Mouse (Mus musculus) adrenal gland, adult (tissue): ENCODE data around the gene Frem2.

Experiments used
- DNase-seq, 2 experiments: peaks; one replicate each; pipeline ENCODE4 v3.0.0; 2022 to 2023; ENCODE audit warnings: low spot score in 1 of 2; ENCODE audit not compliant: inconsistent age in 2 of 2

Gene Frem2

GRCm38 (mm10) chr3:53557388-53558214, 99.6 kb downstream of the Frem2 start:
- DNase-seq, result peak; percentile 10 to 37

- no peak for DNase-seq
Measured at GRCm38 (mm10) chr3:53555031-53555952, 101.9 kb downstream of the Frem2 start.

DNA sequence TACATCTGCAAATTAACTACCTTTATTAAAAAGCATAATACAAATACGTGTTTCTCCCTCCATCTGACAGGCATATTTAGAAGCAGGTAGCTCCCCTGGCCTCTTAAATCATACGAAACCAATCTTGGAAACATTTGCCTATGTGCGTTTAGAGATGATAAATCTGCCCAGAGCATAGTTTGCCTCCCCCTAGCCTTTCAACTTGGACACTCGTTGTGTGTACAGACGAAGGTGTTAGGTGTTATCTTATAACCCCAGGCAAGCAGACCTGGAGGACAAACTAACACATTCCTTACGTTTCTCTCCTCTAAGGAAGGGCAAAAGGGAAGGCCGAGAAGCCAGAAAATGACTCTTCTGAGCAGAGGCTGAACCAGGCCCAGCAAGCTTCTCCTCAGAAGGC, 104.5 kb downstream of the Frem2 start:
- DNase-seq, result no peak

DNA sequence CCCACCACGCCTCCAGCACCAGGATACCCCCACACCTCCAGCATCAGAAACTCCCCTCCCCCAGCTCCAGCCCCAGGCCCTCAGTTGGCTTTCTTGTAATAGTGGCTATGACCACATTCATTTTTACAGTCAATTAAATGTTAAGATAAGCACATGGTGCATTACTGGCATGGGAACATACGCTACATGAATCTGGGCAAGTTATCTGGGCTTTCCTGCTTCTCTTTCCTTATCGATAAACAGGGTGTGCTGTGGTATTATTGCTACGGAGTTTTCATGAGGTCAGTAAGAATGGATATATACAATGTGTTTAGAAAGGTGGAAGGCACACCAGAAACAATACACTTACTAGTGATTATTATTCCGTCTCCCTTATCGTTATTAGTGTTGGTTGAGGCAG, 125.1 kb downstream of the Frem2 start:
- DNase-seq, result no peak

- DNase-seq, result no peak
Measured at GRCm38 (mm10) chr3:53530305-53530704, 126.8 kb downstream of the Frem2 start.

DNA sequence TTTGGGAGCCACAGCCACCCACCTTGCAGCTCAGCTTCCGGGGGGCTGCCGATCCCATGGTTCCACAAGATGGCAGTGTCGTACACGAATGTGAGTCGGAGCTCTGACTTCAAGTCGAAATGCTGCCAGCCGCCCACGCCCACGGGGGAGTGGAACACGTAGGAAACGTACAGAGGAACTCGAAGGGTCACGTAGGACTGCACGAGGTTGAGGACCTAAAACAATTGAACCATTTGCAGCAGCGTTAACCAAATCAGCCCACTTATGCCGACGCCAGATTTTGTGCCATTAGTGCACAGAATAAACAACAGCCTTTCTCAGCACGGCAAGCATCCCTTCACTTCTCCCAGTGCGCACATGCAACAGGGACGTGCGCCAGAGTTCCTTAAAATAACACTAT, 131.4 kb downstream of the Frem2 start:
- DNase-seq, result peak; percentile 40 to 81

- no peak for DNase-seq
Measured at GRCm38 (mm10) chr3:53522794-53523193, 134.4 kb downstream of the Frem2 start.

DNA sequence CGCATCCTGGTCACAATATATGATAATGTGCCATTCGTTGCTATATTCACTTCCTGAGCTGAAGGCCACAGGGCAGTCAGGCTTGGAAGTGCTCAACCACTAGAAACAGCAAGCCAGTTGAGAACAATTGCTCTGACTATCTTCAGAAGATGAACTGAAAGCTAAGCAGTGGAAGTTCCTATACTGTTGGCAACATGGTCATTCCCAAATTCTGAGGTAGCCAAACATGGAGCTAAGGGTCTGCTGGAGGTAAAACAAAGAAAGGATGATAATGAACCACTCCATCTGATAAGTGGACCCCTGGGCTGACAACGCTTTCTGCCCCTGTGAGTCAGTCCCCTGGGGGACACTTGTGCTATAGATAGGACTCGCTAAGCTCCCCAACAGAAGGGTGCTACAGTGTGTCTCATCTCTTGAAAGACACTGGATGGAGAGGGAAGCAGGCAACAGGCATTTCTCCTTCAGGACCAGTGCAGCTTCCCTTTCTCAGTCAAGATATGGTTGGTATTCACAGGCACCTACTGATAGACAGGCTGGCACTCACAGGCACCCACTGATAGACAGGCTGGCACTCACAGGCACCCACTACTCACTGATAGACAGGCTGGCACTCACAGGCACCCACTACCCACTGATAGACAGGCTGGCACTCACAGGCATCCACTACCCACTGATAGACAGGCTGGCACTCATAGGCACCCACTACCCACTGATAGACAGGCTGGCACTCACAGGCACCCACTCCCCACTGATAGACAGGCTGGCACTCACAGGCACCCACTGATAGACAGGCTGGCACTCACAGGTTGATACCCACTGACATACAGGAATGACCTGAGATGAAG, 142.7 kb downstream of the Frem2 start:
- no peak for DNase-seq

DNA sequence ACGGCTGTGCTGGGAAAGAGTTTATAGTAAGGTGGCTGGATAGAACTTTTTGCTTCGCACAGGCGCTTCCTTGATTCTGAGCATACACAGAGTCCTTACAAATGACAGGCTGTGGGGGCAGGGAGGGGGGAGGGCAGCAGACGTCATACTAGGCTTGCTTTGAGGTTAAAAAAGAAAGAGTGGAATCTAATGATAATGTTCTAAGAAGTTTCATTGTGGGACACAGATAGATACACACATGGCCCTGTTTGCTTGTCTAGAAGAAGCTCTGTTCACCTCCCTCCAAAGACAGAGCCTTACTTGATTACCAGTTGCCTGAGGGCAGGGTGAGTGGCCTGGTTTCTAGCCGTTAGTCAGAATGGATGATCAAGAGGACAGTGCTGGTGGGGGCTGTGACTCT, 144.1 kb downstream of the Frem2 start:
- DNase-seq, result no peak

DNA sequence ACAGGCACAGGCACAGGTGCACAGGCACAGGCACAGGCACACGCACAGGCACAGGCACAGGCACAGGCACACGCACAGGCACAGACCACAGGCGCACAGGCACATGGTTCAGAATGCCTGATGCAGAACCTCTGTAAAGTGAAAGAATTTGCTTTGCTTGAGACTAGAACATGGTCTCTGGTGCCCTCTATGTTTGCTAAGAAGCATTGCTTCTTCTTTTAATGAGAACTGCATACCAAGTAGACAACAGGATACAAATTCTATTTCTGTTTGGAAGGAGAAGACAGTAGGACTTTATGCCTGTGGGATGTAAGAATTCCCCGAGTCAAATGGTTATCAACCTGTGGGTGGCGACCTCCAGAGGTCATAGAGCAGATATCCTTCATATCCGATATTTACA, 154.7 kb downstream of the Frem2 start:
- no peak for DNase-seq

DNA sequence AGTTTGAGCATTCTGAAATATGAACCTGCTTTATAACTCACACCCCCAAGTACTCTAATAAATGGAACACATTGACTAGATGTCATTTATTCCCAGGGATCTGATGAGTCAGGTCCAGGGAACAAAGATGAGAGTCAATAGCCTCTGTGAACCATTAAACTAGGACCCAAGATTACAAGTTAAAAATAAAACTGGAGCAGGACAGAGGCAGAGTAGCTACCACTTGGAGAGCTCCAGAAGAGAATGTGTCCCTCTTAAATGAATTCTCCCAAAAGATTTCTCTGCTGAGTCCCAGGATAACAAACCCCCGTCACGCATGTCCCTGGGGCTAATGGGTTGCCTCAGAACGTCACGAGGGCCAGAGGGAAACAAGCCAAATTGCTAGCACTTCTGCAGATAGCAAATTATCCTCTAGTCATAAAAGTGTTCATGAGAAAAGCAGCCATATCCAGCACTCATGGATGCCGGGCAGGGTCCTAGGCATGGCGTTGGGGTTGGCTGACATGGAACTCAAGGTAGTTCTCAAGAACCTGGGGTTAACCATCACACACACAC, 158.7 kb downstream of the Frem2 start:
- DNase-seq, result no peak

DNA sequence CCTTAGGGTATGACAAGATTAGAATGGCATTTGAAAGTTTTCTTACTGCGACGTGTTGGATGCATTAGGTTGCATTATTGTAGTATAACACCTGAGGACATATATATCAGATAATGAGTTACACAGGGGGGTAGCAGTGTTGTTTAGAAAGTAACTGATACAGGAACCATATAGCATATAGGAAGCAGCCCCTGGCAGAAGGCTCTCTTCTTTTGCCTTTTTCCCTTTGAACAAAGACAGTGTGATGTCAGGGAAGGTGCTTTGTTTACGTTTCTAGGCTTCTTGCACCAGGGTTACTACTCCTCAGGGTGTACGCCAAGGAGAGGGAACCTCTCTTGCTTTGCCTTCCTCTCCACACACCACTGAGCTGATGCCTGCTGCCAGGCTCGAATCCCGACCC, 168.8 kb downstream of the Frem2 start, which contains the start of gene Stoml3:
Stoml3 (plus strand) TSS at position 301 of the 400 bp plus-strand sequence.
- DNase-seq, result no peak

GRCm38 (mm10) chr3:53486996-53487576, 170.1 kb downstream of the Frem2 start:
- no peak for DNase-seq

DNA sequence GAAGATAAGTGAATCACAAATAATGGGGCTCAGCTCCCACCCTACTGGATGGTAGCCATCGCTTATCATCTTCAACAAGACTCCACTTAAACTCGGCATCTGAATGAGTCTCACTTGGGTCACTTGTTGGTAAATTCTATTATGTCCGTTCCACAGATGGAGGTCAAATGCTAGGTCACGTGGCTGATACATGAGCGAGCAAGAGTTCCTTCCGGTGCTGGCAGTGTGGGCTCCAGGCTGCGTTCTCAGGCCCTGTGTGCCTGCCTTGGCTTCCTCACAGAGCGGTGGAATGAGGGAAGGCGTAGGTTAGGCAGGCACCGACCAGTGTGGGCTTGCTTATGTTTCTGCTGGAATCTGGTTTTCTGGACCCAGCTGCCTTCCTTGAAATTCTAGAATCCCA, 170.6 kb downstream of the Frem2 start:
- no peak for DNase-seq

DNA sequence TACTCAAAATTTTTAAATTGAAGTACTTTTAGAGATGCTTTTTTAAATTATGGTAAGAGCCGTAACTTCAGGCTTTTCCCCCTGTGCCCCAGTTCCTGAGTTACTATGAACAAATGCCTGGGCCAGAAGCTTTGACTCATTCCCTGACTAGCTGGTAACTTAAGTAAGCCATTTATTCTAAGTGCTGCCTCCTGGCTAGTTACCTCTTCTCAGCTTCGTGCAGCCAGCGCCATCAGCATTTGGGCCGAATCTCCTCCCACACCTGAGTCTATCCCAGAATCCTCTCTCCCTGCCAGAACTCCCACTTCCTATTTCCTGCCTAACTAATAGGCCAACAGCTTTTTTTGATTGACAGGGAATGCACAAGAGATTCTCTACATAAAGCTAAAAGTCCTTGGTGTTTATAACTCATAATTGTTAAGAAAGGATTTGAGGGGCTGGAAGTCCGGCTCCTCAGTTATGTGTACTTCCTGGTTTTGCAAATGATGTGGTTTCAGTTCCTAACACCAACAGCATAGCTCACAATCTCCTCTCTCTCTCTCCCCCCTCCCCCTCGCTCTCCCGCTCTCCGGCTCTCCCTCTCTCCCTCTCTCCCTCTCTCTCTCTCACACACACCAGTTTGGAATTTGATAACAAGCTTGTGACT, 173.6 kb downstream of the Frem2 start:
- DNase-seq, result no peak

- no peak for DNase-seq
Measured at GRCm38 (mm10) chr3:53478419-53479046, 178.6 kb downstream of the Frem2 start.

- no peak for DNase-seq
Measured at GRCm38 (mm10) chr3:53477468-53477867, 179.7 kb downstream of the Frem2 start.

- DNase-seq, result peak in 1 of 2 experiments; percentile 59
Measured at GRCm38 (mm10) chr3:53475889-53476288, 181.3 kb downstream of the Frem2 start.

DNA sequence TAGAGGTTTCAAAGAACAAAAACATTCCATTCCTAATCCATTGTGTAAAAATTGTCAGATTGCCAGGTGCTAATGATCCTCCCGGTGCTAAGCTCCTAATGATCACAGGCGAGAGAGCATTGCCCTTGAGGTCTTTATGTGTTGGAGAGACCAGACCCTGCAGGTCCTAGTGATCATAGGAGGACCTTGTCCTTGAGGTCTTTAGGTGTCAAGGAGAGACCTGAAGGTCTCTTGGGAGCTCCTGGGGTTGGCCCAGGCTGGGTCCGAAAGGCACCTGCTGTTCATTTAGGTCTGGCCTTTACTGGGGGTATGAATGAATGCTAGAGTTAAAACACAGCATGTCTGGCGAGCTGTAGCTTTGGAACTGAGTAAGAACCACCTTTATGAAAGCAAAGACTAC, 183.0 kb downstream of the Frem2 start:
- DNase-seq, result no peak
